Mouse (Mus musculus): ENCODE data around the gene Tjp1.

DNA sequence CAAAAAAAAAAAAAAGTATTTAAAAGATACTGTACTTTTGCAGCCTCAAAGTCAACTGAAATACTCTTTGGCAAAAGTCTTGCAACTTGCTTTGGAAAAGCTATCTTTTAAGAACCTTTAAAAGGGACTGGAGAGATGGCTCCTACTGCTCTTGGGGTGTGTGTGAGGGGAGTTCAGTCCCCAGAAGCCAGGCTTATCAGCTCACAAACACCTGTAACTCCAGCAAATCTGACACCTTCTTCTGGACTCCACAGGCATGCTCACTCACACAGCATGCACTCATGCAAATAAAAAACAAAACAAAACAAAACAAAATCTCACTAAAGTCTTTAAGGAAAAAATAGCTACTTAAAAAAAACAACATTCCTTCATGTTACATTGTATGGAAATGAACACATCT, 179.0 kb downstream of the Tjp1 start:
- TF ChIP-seq CTCF (IDR thresholded peaks at IDR 0.05): no peak
- no peak for TF ChIP-seq EP300 (IDR thresholded peaks at IDR 0.05)
